Mouse (Mus musculus) liver, embryonic 14.5 days (tissue): ENCODE measurements around the gene Prm3.

Experiments
- CTCF ChIP-seq: IDR thresholded peaks from 2 replicates; pipeline ENCODE4 v1.5.1; 2016; ENCODE audit warnings: antibody characterized with exemption, low read depth, control low read depth
- EP300 ChIP-seq: IDR thresholded peaks from 2 replicates; pipeline ENCODE4 v1.6.1; 2016; ENCODE audit warnings: antibody characterized with exemption, low read depth

DNA sequence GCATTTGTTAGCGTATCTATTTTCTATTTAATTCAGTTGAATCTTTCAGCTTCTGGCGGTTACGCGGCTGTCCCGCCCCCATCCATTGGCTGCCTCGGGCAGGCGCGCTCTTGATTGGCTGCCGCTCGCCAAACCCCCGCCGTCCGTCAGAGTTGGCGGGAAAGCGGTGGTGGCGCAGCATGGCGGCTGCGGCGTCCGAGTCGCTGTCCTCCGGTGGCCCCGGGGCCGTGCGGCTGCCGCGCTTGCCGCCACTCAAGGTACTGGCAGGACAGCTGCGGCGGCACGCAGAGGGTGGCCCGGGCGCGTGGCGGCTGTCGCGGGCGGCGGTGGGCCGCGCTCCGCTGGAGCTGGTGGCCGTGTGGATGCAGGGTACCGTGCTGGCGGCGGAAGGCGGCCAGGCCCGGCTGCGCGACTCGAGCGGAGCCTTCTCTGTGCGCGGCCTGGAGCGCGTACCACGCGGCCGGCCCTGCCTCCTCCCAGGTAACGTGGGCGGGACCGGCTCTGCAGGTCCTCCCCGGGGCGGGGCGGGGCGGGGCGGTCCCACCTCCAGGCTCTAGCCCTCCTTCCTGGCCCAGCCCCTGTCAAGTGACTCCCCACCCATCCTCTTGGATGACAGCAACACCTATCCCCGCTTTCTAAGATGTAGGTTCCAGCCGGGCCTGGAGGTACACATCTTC, 44.3 kb upstream of the Prm3 start, which contains the start of gene Rmi2:
- TF ChIP-seq CTCF (no peak), EP300 (no peak)
